Mouse (Mus musculus): ENCODE data around the gene Ptpn4.

GRCm38 (mm10) chr1:119838241-119838640 lies 828 bp upstream of the Ptpn4 start:
- no peak for TF ChIP-seq GATA1 (IDR thresholded peaks at IDR 0.05; ENCODE audit: borderline replicate concordance, low read length)
- TF ChIP-seq FLI1 (IDR thresholded peaks at IDR 0.05; ENCODE audit: low read length): no peak

All from megakaryocyte, embryonic 14.5 days (primary cell).